7 mouse cellular contexts compared by ENCODE assay signal in genomic region chr2:164460745-164461551, GRCm38 (mm10). TPM values are rescaled to one million over a fixed set of nuclear protein-coding genes. Genes with fewer than 3 reads are reported as not detected.
DNase-seq lines count a peak whose midpoint lies in the region; ATAC-seq and TF ChIP-seq lines count a peak whose summit lies in the region.

Gene Gm20458 (plus strand): TSS chr2:164460967.

- intact Hi-C loops in left cerebral cortex, postnatal 4 days (cut with DNase I) = no loop called here

- H3K4me2 ChIP-seq in intestine, postnatal 0 days (replicated peaks; ENCODE audit: low read depth) = peak within 1 kb of the TSS; percentile 72
- H3K4me2 ChIP-seq in midbrain, embryonic 12.5 days (replicated peaks) = peak within 1 kb of the TSS; percentile 69

- no peaks in the 10 kb centered on the region for H3K27me3 ChIP-seq in embryonic facial prominence, embryonic 10.5 days (replicated peaks; ENCODE audit: low read depth, poor library complexity, severe bottlenecking)
- no peaks in the 10 kb centered on the region for H3K27me3 ChIP-seq in intestine, postnatal 0 days (replicated peaks; ENCODE audit: control insufficient read depth, insufficient read depth, low read length)
- no peaks in the 10 kb centered on the region for H3K27me3 ChIP-seq in midbrain, embryonic 12.5 days
- H3K27me3 ChIP-seq in small intestine, adult 2 months (ENCODE audit: control insufficient read depth, insufficient read depth, low read length) = no peaks in the 10 kb centered on the region

- H3K9ac ChIP-seq in intestine, postnatal 0 days (ENCODE audit: low read depth, low read length) = peak within 1 kb of the TSS; percentile 86
- peak within 1 kb of the TSS; percentile 75 for H3K9ac ChIP-seq in midbrain, embryonic 12.5 days (replicated peaks)

- peak; percentile 46; the same call in 1 of the 2 replicates for TF ChIP-seq POLR2A in small intestine, adult 2 months (IDR thresholded peaks at IDR 0.05; ENCODE audit: low read depth, low read length)

- H3K4me1 ChIP-seq in embryonic facial prominence, embryonic 10.5 days = peaks cover 22% of the 10 kb centered on the region
- peaks cover 9% of the 10 kb centered on the region; the same call in 1 of the 2 replicates for H3K4me1 ChIP-seq in intestine, postnatal 0 days (replicated peaks; ENCODE audit: control insufficient read depth, insufficient read depth, low read length)
- peaks cover 24% of the 10 kb centered on the region for H3K4me1 ChIP-seq in midbrain, embryonic 12.5 days
- H3K4me1 ChIP-seq in small intestine, adult 2 months (ENCODE audit: control insufficient read depth, insufficient read depth, insufficient read length, low read length) = peaks cover 18% of the 10 kb centered on the region; the same call in 1 of the 2 replicates

- peak; percentile 95 for DNase-seq in adrenal gland, postnatal 10 days
- DNase-seq in embryonic facial prominence, embryonic 10.5 days (ENCODE audit: low spot score) = peak; percentile 97
- no peak for DNase-seq in gonadal fat pad, adult 2 months (ENCODE audit: low read depth)
- DNase-seq in left cerebral cortex, postnatal 4 days = peak; percentile 96

- peak within 1 kb of the TSS; percentile 92 for H3K27ac ChIP-seq in embryonic facial prominence, embryonic 10.5 days (replicated peaks)
- peak within 1 kb of the TSS; percentile 82 for H3K27ac ChIP-seq in intestine, postnatal 0 days (ENCODE audit: low read depth, low read length)
- H3K27ac ChIP-seq in midbrain, embryonic 12.5 days (replicated peaks) = peak within 1 kb of the TSS; percentile 87
- peak within 1 kb of the TSS; percentile 61 for H3K27ac ChIP-seq in small intestine, adult 2 months (ENCODE audit: insufficient read depth, low read depth, low read length)

- TF ChIP-seq CTCF in intestine, postnatal 0 days (IDR thresholded peaks at IDR 0.05; ENCODE audit: low read depth) = peak; percentile 87
- TF ChIP-seq CTCF in small intestine, adult 2 months (IDR thresholded peaks at IDR 0.05; ENCODE audit: extremely low read depth, insufficient read length, insufficient replicate concordance, low read depth, low read length) = peak; percentile 63; the same call in 1 of the 2 replicates

- peaks cover 33% of the 10 kb centered on the region for H3K36me3 ChIP-seq in embryonic facial prominence, embryonic 10.5 days (replicated peaks)
- peaks cover 28% of the 10 kb centered on the region for H3K36me3 ChIP-seq in intestine, postnatal 0 days (ENCODE audit: control insufficient read depth, insufficient read depth)
- H3K36me3 ChIP-seq in midbrain, embryonic 12.5 days = peaks cover 25% of the 10 kb centered on the region
- H3K36me3 ChIP-seq in small intestine, adult 2 months (ENCODE audit: control insufficient read depth, insufficient read depth, low read length) = peaks cover 21% of the 10 kb centered on the region

- peak within 1 kb of the TSS; percentile 93 for H3K4me3 ChIP-seq in embryonic facial prominence, embryonic 10.5 days
- H3K4me3 ChIP-seq in intestine, postnatal 0 days (ENCODE audit: low read depth, low read length) = peak within 1 kb of the TSS; percentile 91
- H3K4me3 ChIP-seq in midbrain, embryonic 12.5 days = peak within 1 kb of the TSS; percentile 71
- peak within 1 kb of the TSS; percentile 70 for H3K4me3 ChIP-seq in small intestine, adult 2 months (ENCODE audit: low read depth, low read length)

- no peaks in the 10 kb centered on the region for H3K9me3 ChIP-seq in embryonic facial prominence, embryonic 10.5 days
- no peaks in the 10 kb centered on the region for H3K9me3 ChIP-seq in intestine, postnatal 0 days (ENCODE audit: control insufficient read depth)
- no peaks in the 10 kb centered on the region for H3K9me3 ChIP-seq in midbrain, embryonic 12.5 days

- under 1% methylated on average over 79 of the region's 79 CpGs for WGBS in embryonic facial prominence, embryonic 10.5 days
- WGBS in intestine, postnatal 0 days = under 1% methylated on average over 78 of the region's 79 CpGs
- WGBS in midbrain, embryonic 12.5 days = under 1% methylated on average over 70 of the region's 79 CpGs
- whole genome bisulfite sequencing in small intestine, adult 2 months = under 1% methylated on average over 78 of the region's 79 CpGs

- peak; percentile 88 for ATAC-seq in intestine, postnatal 0 days
- ATAC-seq in midbrain, embryonic 12.5 days (ENCODE audit: low FRiP score, low read depth) = peak; percentile 98

RNA-seq across cellular contexts. Expression of gene Gm20458, which starts in this region (rescaled TPM):
- 1 to 10 TPM; 2.5 to 4.8 TPM for total RNA-seq in adrenal gland, postnatal 10 days (2021)
- 3.1 and 3.2 TPM in 2 replicates for polyA plus RNA-seq in embryonic facial prominence, embryonic 10.5 days (2016; fragmentation: Nextera tagmentation; extraction: Ambion mirVana)
- 21.8 and 25.0 TPM in 2 replicates for polyA plus RNA-seq in gonadal fat pad, adult 2 months (2012; rRNA removed)
- polyA plus RNA-seq in intestine, postnatal 0 days (2015; fragmentation: Nextera tagmentation; extraction: Ambion mirVana) = 21.4 and 29.1 TPM in 2 replicates
- total RNA-seq in left cerebral cortex, postnatal 4 days (2021) = 1 to 10 TPM in 1 of 2 experiments, not detected in 1; 2.9 TPM
- 3.8 and 6.9 TPM in 2 replicates for polyA plus RNA-seq in midbrain, embryonic 12.5 days (2016; fragmentation: Nextera tagmentation; extraction: Ambion mirVana)
- polyA plus RNA-seq in small intestine, adult 2 months (2012; rRNA removed) = 35.0 and 79.8 TPM in 2 replicates
